Mouse (Mus musculus): Measurements from ENCODE around the gene Mia3.

DNA sequence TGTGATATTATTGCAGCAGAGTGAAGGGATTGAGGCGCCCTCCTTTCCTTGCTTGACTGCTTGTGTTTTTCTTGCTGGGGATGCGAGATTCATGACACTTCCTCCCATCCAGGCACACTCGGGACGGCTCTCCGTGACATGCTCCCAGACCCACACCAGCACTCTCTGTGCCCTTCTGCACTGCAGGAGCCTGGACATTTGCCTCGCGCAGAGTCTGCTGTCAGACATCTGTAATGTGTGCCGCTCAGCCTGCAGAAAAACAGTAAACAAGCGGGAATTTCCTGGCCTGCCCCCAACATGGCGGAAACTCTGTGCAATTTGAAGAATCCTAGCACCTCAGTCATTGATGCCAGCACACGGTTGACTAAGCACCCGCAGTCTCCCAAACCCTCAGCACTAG lies 48.5 kb upstream of the Mia3 start, which contains the start of gene Hhipl2:
- no peak for TF ChIP-seq CTCF (conservative IDR thresholded peaks at IDR 0.05; ENCODE audit: insufficient read depth, insufficient read length, low read depth, low read length)
- TF ChIP-seq POLR2A (IDR thresholded peaks at IDR 0.05; ENCODE audit: low read depth, low read length): no peak
